Mouse (Mus musculus): ENCODE results near the gene Fggy. TPM values are rescaled to one million over a fixed set of nuclear protein-coding genes. Genes with fewer than 3 reads are reported as not detected.

Fggy gene
- total RNA-seq (2021), result 10 to 100 TPM; 14.9 to 16.2 TPM

- DNase-seq (ENCODE audit: low spot score in 2 of 2), result peak; percentile 96 to 99
- intact Hi-C loops (cut with DNase I), result loop anchor here (1.0 kb wide), 1 partner anchor 504 kb away; no protein-coding TSS in a partner anchor
These were observed at the start of gene Fggy for GRCm38 (mm10) chr4:95557333-95557956. TSS of gene Fggy (plus strand) at chr4:95557507.

GRCm38 (mm10) chr4:95507946-95508311, 49.4 kb upstream of the Fggy start:
- intact Hi-C loops (cut with DNase I), result no loop called here
- DNase-seq (ENCODE audit: low spot score in 2 of 2), result no peak

GRCm38 (mm10) chr4:95518382-95518781, 38.9 kb upstream of the Fggy start:
- DNase-seq (ENCODE audit: low spot score in 2 of 2), result no peak
- intact Hi-C loops (cut with DNase I), result no loop called here

DNA sequence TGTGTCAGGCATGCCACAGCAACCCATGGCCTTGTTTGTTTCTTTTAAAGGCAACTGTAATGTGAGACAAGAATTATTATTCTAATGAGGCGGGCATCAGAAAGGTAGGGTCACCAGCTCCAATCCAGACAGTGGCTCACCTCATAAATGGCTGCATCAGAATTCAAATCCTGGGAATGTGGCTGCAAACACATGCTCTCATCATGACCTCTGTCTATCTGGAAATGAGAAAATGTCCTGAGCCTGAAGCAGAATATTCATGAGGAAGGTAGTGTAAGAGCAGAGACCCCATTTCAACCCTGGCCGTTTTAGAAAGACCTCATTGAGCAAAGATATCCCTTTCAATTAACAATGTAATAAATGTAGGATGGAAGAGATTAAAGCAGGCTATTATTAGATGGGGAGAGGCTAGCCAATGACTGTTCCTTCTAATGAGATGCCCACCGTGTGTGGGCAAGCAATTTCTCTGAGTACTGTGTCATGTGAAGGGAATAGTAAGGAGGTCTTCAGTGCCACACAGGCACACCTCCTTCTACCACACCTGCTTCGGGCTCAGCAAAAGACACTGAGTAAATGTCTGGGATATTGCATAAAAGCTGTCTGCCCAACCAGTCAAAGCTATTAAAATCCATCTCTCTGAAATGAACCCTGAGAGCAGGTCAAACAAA, 37.2 kb upstream of the Fggy start:
- intact Hi-C loops (cut with DNase I), result no loop called here
- no peak for DNase-seq (ENCODE audit: low spot score in 2 of 2)

DNA sequence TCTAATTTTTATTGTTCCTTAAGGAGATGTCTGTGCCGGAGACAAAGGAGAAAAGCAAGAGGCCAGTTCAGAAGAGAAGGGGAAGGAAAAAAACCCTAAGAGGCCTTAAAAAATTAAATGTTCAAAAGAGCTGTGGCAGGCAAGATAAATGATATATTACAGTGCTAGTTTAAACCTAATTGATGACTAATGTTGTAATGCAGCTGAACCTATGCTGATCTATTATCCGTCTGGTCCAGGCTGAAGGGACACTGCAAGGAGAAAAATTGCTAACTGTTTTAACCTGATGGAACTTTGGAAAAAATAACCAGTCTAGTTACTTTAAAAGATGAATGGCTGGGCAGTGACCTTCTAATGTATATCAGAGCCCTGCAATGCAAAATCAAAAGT, 36.7 kb upstream of the Fggy start:
- no peak for DNase-seq (ENCODE audit: low spot score in 2 of 2)
- intact Hi-C loops (cut with DNase I), result no loop called here

GRCm38 (mm10) chr4:95526588-95526987, 30.7 kb upstream of the Fggy start:
- DNase-seq (ENCODE audit: low spot score in 2 of 2), result no peak
- intact Hi-C loops (cut with DNase I), result no loop called here

- intact Hi-C loops (cut with DNase I), result no loop called here
- DNase-seq (ENCODE audit: low spot score in 2 of 2), result no peak
These were observed 26.6 kb upstream of the Fggy start for GRCm38 (mm10) chr4:95530757-95531156.

GRCm38 (mm10) chr4:95533946-95534345, 23.4 kb upstream of the Fggy start:
- intact Hi-C loops (cut with DNase I), result no loop called here
- no peak for DNase-seq (ENCODE audit: low spot score in 2 of 2)

GRCm38 (mm10) chr4:95541382-95542038, 15.8 kb upstream of the Fggy start:
- DNase-seq (ENCODE audit: low spot score in 2 of 2), result no peak
- intact Hi-C loops (cut with DNase I), result no loop called here

GRCm38 (mm10) chr4:95542039-95542790, 15.1 kb upstream of the Fggy start:
- intact Hi-C loops (cut with DNase I), result no loop called here

GRCm38 (mm10) chr4:95543529-95543928, 13.8 kb upstream of the Fggy start:
- intact Hi-C loops (cut with DNase I), result no loop called here

More at GRCm38 (mm10) chr4:95542039-95542790, 15.1 kb upstream of the Fggy start:
- no peak for DNase-seq (ENCODE audit: low spot score in 2 of 2)

GRCm38 (mm10) chr4:95556663-95557332, 509 bp upstream of the Fggy start:
- intact Hi-C loops (cut with DNase I), result loop anchor here (1.0 kb wide), 1 partner anchor 503 kb away; no protein-coding TSS in a partner anchor
- no peak for DNase-seq (ENCODE audit: low spot score in 2 of 2)

More at GRCm38 (mm10) chr4:95543529-95543928, 13.8 kb upstream of the Fggy start:
- DNase-seq (ENCODE audit: low spot score in 2 of 2), result no peak

DNA sequence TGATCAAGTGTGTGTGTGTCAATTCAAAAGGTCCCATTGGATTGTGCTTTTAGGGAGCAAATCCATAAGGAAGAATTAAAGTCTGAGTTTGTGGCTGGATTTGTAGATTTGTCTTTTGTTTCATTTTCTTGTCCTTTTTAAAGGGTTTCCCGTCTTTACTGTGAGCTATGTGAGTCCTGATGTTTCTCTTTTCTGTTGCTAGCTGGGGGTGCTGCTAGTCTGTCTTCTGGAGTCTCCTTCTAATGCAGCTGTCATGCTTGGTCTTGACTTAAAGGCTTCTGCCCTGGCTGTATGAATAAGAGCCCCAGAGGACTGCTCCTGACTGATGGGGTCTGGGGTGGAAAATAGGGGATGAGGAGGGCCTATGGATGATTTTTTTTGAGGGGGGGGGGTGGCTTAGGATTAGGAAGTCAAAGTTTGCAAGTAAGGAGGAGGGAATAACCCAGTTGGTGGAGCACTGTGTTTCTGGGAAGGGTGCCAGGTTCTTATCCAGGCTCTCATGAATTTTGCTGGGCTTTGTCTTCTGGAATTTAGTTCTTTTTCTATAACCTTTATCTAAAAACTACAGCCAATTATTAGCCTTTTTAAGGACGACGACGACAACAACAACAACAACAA, 1.1 kb downstream of the Fggy start:
- intact Hi-C loops (cut with DNase I), result no loop called here
- peak in 1 of 2 experiments; percentile 34 for DNase-seq (ENCODE audit: low spot score in 2 of 2)

DNA sequence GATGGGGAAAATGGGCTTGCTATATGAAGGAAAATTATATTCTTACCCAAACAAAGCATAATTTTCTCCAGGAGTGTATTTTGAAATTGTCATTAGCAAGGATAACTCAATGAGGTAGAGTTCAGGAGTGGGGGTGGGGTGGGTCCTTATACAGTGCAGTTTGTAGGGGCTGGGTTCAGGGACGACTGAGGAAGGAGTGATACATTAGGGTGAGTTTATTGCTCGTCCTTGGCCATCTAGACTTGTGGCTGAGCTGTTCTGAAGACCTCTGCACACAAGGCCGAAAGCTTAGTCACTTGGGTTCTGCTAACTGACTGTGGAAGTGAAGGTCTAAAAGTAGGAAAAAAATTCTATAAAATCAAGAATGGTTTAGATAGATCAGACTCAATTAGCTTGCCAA, 14.3 kb downstream of the Fggy start:
- DNase-seq (ENCODE audit: low spot score in 2 of 2), result no peak
- intact Hi-C loops (cut with DNase I), result no loop called here

- intact Hi-C loops (cut with DNase I), result no loop called here
These were observed 16.4 kb downstream of the Fggy start for GRCm38 (mm10) chr4:95573704-95574103.

GRCm38 (mm10) chr4:95575411-95575911, 18.2 kb downstream of the Fggy start:
- intact Hi-C loops (cut with DNase I), result no loop called here
- DNase-seq (ENCODE audit: low spot score in 2 of 2), result no peak

More at GRCm38 (mm10) chr4:95573704-95574103, 16.4 kb downstream of the Fggy start:
- no peak for DNase-seq (ENCODE audit: low spot score in 2 of 2)

- DNase-seq (ENCODE audit: low spot score in 2 of 2), result no peak
- intact Hi-C loops (cut with DNase I), result no loop called here
These were observed 21.9 kb downstream of the Fggy start for GRCm38 (mm10) chr4:95579183-95579582.

DNA sequence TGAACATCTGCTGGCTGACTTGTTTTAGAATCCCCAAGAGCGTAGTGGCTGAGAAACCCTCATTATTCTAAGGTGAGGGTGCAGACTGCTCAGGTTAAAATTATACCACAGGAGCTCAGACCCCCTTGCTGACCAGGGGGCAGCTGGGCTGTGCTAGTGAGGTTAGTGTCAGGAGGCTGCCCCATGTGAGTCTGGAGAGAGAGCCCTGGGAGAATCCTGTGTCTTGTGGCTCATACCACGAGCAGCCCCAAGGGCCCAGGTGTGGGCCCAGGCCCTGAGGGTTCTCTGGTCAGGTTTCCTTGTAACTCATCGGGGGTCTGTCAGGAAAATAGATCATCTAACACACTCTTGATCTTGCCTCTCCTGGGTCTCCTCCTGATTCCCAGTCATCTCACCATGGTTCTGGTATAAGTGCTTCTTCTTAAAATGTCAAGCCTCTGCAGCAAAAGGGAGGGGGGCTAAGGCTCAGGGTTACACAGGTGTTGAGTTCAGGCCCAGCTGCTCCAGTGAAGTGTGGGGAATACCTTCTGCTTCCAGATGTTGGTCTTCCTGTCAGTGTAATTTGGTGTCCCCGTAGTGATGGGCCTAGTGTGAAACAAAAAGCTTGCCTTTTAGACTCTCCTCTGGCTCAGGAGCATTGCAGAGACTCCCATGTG, 26.9 kb downstream of the Fggy start:
- DNase-seq (ENCODE audit: low spot score in 2 of 2), result no peak
- intact Hi-C loops (cut with DNase I), result no loop called here

All from left cerebral cortex, postnatal 25 days (tissue).